Mouse (Mus musculus) bone marrow, adult 2 months (tissue): ENCODE results near the gene CN725425. TPM values are rescaled to one million over a fixed set of nuclear protein-coding genes. Genes with fewer than 3 reads are reported as not detected.

Experiments used
- H3K27ac ChIP-seq: fragments of 200-500 bp; 2 replicates; pipeline ENCODE4 v1.5.1; 2012; ENCODE audit warnings: low read depth, mild to moderate bottlenecking, control low read depth, inconsistent platforms, low read length; ENCODE audit not compliant: control insufficient read depth, poor library complexity, insufficient read depth
- H3K4me1 ChIP-seq: fragments of 200-500 bp; 2 replicates; pipeline ENCODE4 v1.6.1; 2011; ENCODE audit warnings: low read length; ENCODE audit not compliant: control insufficient read depth, insufficient read depth
- H3K4me3 ChIP-seq: fragments of 200-500 bp; replicated peaks from 2 replicates; pipeline ENCODE3; 2011; ENCODE audit warnings: mild to moderate bottlenecking, low read depth, low read length, control low read depth; ENCODE audit not compliant: control insufficient read depth
- CTCF ChIP-seq: fragments of 200-500 bp; IDR thresholded peaks from 2 replicates; pipeline ENCODE4 v1.5.1; 2011; ENCODE audit warnings: low read length, control low read depth; ENCODE audit not compliant: control insufficient read depth, insufficient read depth
- POLR2A ChIP-seq: fragments of 200-500 bp; IDR thresholded peaks from 2 replicates; pipeline ENCODE4 v1.6.1; 2011; ENCODE audit warnings: low read depth, mild to moderate bottlenecking, control low read depth, low read length, borderline replicate concordance; ENCODE audit not compliant: control insufficient read depth
- WGBS: fragments of 180-500 bp; shearing (Covaris S2); methylation state at CpG from one replicate; pipeline ENCODE4 v1.1.7; 2018; 5-methylcytosine and 5-hydroxymethylcytosine counted together
- polyA plus RNA-seq: library from polyadenylated mRNA; stranded (reverse); fragments of >200 nt; gene quantifications from 2 replicates; pipeline ENCODE4 v1.2.4, GENCODE M21; 2011; ENCODE audit warnings: low replicate concordance; ENCODE audit not compliant: missing spikeins, insufficient read depth, insufficient read length

The CN725425 gene
- polyA plus RNA-seq, 1 experiment, result not detected

GRCm38 (mm10) chr15:91251544-91252408, 52.5 kb downstream of the CN725425 start:
- H3K4me1 ChIP-seq, result peaks cover 1% of the 10 kb centered on the region; the same call in 1 of the 2 replicates

GRCm38 (mm10) chr15:91252956-91253355, 53.7 kb downstream of the CN725425 start:
- Histone ChIP-seq H3K4me3 (no peak overlapping the region), H3K4me1 (peaks cover 1% of the 10 kb centered on the region; the same call in 1 of the 2 replicates), H3K27ac (no peak overlapping the region)
- no peak for TF ChIP-seq CTCF
- TF ChIP-seq POLR2A, result no peak
- WGBS, result 30% methylated on average over 8 of the region's 8 CpGs

More at GRCm38 (mm10) chr15:91251544-91252408, 52.5 kb downstream of the CN725425 start:
- Histone ChIP-seq H3K27ac (no peak overlapping the region), H3K4me3 (no peak overlapping the region)
- TF ChIP-seq CTCF, result no peak
- no peak for TF ChIP-seq POLR2A
- WGBS, result 60% methylated on average over 9 of the region's 9 CpGs

DNA sequence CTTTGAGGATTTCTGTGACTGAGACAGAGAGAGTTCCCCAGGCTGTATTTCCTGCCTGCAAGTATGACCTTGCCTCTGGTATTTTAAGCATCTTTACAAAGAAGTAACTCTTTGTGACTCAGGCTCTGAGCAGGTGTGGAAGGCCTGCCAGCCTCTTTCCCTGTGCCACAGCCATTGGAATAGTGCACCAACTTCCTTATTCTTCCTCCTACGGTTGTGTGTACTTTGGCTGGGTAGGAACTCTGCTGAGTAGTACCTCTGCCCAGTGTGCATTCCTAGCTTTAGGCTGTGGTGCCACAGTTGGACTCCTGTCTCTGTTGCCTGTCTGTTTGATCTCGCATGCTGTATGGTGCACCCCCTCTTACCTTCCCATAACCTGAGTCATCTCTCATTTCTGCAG, 56.0 kb downstream of the CN725425 start:
- WGBS, result 81% methylated on average over 2 of the region's 2 CpGs
- Histone ChIP-seq H3K4me3 (no peak overlapping the region), H3K4me1 (peaks cover 1% of the 10 kb centered on the region; the same call in 1 of the 2 replicates), H3K27ac (no peak overlapping the region)
- TF ChIP-seq POLR2A (no peak), CTCF (no peak)

DNA sequence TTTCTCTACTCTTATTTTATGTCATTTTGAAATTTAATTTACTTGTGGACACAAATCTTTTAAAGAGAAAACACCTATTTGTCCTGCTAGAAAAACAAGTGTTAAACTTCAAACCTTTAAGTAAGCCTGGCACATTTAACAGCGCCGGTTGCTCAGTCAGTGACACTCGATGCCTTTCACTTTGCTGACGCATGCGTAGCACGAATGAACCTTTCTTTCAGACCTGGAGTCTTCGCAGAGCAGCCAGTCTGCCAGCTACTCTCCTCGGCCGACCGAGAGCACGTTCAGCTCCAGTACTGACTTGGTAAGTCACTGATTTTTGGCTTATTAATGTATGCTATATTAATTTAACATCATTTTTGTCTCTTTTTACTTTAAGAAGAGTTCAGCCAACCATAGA, 57.8 kb downstream of the CN725425 start:
- no peak overlapping the region for H3K27ac ChIP-seq
- 92% methylated on average over 11 of the region's 11 CpGs for WGBS
- no peak for TF ChIP-seq POLR2A
- TF ChIP-seq CTCF, result no peak
- H3K4me3 ChIP-seq, result no peak overlapping the region
- no peaks in the 10 kb centered on the region; the same call in 1 of the 2 replicates for H3K4me1 ChIP-seq

GRCm38 (mm10) chr15:91260578-91260977, 61.3 kb downstream of the CN725425 start:
- H3K27ac ChIP-seq, result no peak overlapping the region
- no peak overlapping the region for H3K4me3 ChIP-seq
- H3K4me1 ChIP-seq, result no peaks in the 10 kb centered on the region; the same call in 1 of the 2 replicates
- TF ChIP-seq CTCF, result no peak
- no peak for TF ChIP-seq POLR2A
- 57% methylated on average over 5 of the region's 5 CpGs for WGBS

GRCm38 (mm10) chr15:91263926-91264325, 64.6 kb downstream of the CN725425 start:
- TF ChIP-seq POLR2A, result no peak
- no peak for TF ChIP-seq CTCF
- H3K4me1 ChIP-seq, result no peaks in the 10 kb centered on the region; the same call in 1 of the 2 replicates
- H3K27ac ChIP-seq, result no peak overlapping the region
- H3K4me3 ChIP-seq, result no peak overlapping the region
- WGBS, result 79% methylated on average over 1 of the region's 1 CpGs

GRCm38 (mm10) chr15:91268532-91268931, 69.2 kb downstream of the CN725425 start:
- 80% methylated on average over 4 of the region's 4 CpGs for WGBS
- Histone ChIP-seq H3K27ac (no peak overlapping the region), H3K4me3 (no peak overlapping the region), H3K4me1 (no peaks in the 10 kb centered on the region)
- TF ChIP-seq POLR2A (no peak), CTCF (no peak)

- no peak for TF ChIP-seq POLR2A
- TF ChIP-seq CTCF, result no peak
- H3K4me1 ChIP-seq, result no peaks in the 10 kb centered on the region
- 71% methylated on average over 3 of the region's 3 CpGs for WGBS
- H3K27ac ChIP-seq, result no peak overlapping the region
- H3K4me3 ChIP-seq, result no peak overlapping the region
Observed at GRCm38 (mm10) chr15:91275961-91276360, 76.7 kb downstream of the CN725425 start.
